Mouse (Mus musculus): ENCODE results near the gene Nme8. TPM values are rescaled to one million over a fixed set of nuclear protein-coding genes. Genes with fewer than 3 reads are reported as not detected.

Nme8 gene
- total RNA-seq (2023) = not detected

GRCm38 (mm10) chr13:19697790-19698189 is at the start of gene Nme8:
Nme8 (minus strand) TSS chr13:19697794.

GRCm38 (mm10) chr13:19622573-19623227 is 74.9 kb downstream of the Nme8 start, which contains the start of gene Sfrp4:
Sfrp4 (plus strand) TSS chr13:19623104.

GRCm38 (mm10) chr13:19619216-19619927 is 78.2 kb downstream of the Nme8 start, which contains the start of gene Epdr1:
Epdr1 (minus strand) TSS chr13:19619927.

Other genes starting within 250 kb of the Nme8 start
- gene Epdr1, start 77.9 kb downstream of the Nme8 start, total RNA-seq (2023) = under 1 TPM; 0.47 to 0.99 TPM
- not detected for gene Sfrp4, start 74.7 kb downstream of the Nme8 start, total RNA-seq (2023)
- under 1 TPM; 0.15 to 0.20 TPM for gene Gpr141, start 126.5 kb upstream of the Nme8 start, total RNA-seq (2023)

All from T-cell, adult 66 days (primary cell).